Mouse (Mus musculus) thymus, postnatal 36 days (tissue): ENCODE data around the gene Sap18b.
"Not testable (repeated sequence)": the region's sequence is repeated elsewhere in the genome, so short reads cannot be mapped to it uniquely, and the experiment has no call there.

Source experiments
- DNase-seq, 2 experiments: peaks; one replicate each; pipeline ENCODE4 v3.0.0; 2022; ENCODE audit warnings: mixed read lengths in 2 of 2

Sap18b gene

GRCm38 (mm10) chr8:95825162-95825561 is at the start of gene Sap18b:
Gene Sap18b (plus strand): TSS chr8:95825346.
- DNase-seq = not testable (repeated sequence)

- DNase-seq = no peak
Measured at GRCm38 (mm10) chr8:95781085-95781484, 44.1 kb upstream of the Sap18b start.

GRCm38 (mm10) chr8:95781775-95782174 is 43.4 kb upstream of the Sap18b start:
- DNase-seq = no peak

- DNase-seq = no peak
Measured at GRCm38 (mm10) chr8:95782628-95783027, 42.5 kb upstream of the Sap18b start.

DNA sequence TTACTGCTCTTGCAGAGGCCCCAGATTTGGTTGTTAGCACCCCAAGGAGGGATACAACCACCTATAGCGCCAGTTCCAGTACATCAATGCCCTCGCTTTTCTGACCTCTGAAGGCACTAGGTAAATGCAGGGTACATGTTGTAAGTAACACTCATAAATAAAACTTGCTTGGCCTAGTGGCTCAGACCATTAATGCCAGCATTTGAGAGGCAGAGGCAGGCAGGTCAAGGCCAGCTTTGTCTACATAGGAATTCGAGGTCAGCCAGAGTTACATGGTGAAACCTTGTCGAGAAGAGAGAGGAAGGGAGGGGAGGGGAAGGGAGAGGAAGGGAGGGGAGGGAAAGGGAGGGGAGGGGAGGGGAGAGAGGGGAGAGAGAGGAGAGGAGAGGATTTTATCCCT is 39.6 kb upstream of the Sap18b start:
- DNase-seq = no peak

DNA sequence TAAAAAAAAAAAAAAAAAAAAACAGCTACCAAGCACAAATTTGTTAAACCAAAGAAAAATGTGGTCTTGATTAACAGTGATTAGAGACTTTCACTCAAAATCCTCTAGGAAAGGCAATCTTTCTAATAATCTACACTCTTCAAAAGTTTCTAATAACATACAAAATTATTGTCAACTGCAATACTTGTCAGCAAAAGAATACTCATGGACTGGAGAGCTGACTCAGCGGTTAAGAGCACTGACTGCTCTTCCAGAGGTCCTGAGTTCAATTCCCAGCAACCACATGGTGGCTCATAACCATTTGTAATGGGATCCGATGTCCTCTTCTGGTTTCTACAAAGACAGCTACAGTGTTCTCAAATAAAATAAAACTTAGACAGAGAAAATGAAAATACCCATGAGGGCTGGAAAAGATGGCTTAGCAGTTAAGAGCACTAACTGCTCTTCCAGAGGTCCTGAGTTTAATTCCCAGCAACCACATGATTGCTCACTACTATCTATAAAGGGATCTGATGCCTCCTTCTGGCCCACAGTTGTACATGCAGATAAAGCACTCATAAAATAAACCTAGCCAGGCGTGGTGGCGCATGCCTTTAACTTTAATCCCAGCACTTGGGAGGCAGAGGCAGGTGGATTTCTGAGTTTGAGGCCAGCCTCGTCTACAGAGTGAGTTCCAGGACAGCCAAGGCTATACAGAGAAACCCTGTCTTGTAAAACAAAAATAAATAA is 29.6 kb upstream of the Sap18b start:
- DNase-seq = not testable (repeated sequence)

- DNase-seq = no peak
Measured at GRCm38 (mm10) chr8:95799117-95799516, 26.0 kb upstream of the Sap18b start.

DNA sequence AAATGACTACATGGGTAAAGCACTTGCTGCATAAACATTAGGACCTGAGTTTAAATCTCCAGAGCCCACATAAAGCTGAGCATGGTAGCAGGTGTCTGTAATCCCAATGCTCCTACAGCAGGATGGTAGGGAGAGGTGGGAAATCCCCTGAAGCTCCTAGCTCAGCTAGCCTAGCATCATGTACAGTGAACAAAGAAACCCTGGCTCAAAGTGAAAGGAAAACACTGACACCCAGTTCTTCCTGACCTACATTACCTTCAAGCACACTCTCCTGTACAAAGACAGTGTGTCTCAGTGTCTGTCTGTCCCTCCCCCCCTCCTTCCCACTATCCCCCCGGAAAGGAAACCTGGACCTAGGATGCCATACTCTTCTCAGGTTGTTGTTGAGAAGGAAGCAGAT is 25.3 kb upstream of the Sap18b start:
- no peak for DNase-seq

GRCm38 (mm10) chr8:95800353-95800752 is 24.8 kb upstream of the Sap18b start:
- DNase-seq = no peak

DNA sequence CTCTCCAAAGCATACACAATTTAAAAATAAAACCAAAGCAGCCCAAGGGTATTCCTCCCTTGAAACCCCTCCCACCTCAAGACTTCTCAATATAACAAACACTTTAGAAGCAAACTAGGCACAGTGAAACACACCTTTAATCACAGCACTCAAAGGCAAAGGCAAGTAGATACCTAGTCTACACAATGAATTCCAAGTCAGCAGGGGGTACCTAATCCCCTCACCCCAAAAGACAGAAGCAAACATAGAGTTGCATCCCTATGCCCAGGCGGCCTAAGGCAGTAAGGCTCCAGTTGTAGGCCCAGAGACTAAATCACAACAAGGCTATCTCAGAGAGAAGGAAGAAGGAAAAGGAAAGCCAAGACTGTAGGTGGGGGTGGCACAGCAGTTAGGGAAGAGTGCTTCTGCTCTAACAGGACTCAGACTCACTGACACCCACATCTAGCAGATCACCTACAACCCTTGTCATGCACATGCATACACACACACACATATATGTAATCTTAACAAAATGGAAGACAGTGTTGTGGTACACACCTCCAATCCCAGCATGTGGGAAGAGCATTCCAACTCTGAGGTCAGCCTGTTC is 23.6 kb upstream of the Sap18b start:
- DNase-seq = no peak

DNA sequence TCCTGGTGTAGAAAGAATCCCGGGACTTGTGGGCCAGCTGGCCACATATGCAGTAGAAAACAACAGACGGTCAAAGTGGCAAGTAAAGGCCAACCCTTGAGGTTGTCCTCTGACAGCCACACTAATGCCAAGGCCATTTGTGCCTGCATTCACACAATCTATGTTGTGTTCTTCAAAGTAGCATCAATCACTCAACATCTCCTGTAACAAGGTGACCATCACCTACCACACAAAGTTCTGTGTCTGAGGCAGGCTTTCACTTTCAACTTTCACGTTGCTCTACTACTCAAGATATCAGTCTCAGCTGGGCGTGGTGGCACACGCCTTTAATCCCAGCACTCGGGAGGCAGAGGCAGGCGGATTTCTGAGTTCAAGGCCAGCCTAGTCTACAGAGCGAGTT is 22.9 kb upstream of the Sap18b start:
- DNase-seq = no peak

- no peak for DNase-seq
Measured at GRCm38 (mm10) chr8:95805482-95805881, 19.7 kb upstream of the Sap18b start.

- peak; percentile 70 to 84 for DNase-seq
Measured at GRCm38 (mm10) chr8:95806461-95807191, 18.5 kb upstream of the Sap18b start.

GRCm38 (mm10) chr8:95807331-95807843 is 17.8 kb upstream of the Sap18b start, which contains the start of gene Cnot1:
Gene Cnot1 (minus strand): TSS chr8:95807464.
- peak; percentile 94 to 97 for DNase-seq

DNA sequence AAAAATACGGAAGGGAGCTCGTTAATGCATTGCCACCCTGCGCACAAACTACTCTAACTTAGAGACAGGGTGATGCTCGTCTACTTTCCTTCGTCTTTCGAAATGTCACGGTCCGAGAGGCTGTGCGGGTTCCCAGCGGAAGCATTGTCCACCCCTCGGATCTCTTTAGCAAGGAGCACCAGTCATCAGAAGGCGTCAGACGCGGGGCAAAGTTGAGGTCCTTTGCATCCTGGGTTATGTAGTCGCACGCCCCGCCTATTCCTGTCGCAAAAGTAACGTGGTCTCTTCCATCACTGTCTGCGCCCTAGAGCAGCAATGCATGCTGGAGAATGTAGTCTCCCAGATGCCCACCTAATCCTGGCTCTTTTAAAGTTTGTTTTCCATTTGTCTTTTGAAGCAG is 17.3 kb upstream of the Sap18b start:
- peak; percentile 84 to 91 for DNase-seq

- no peak for DNase-seq
Measured at GRCm38 (mm10) chr8:95808631-95809030, 16.5 kb upstream of the Sap18b start.

DNA sequence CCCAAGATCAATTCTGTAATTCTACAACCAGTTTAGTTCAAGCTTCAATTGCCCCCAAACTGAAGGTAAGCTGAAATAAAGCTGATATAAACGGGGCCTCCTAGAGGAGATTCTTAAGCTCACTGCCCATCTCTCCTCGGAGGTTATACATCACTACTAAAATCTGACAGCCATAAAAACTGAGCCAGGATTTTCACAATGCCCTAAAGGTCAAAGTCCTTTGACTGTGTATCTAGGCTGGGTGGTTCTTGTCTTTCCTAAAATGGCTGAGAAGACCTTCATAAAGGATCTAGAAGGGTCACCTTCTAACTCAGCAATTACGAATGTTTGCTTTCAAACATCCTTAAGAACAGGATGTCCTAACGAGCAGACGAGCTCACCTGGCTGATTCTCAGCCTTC is 16.0 kb upstream of the Sap18b start:
- DNase-seq = no peak

GRCm38 (mm10) chr8:95810184-95810591 is 15.0 kb upstream of the Sap18b start:
- DNase-seq = peak; percentile 15 to 46

DNA sequence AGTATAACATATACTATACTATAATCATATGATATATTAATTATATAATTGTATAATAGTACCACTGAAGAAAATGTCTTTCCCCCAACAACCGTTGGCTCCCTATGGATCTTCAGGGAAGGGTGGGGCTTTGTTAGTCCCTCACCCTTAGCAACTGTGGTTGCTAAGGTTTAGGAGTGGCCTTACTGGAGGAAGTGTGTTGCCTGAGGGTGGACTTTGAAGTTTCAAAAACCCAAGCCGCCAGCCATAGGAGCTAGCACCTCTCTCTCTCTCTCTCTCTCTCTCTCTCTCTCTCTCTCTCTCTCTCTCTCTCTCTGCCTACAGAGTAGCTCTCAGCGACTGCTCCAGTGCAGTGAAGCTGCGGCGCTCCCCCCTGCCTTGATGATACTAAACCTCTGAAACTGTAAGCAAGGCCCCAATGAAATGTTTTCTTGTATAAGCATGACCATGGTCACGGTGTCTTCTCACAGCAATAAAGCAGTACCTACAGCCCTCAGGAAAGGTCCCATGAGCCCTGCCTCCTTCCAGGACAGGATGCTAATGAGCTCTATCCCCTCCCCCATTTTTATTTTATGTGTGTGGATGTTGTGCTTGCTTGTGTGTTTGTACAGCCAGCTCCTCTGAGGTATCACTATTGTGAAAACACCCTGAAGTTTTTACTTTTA is 9.0 kb upstream of the Sap18b start:
- DNase-seq = no peak

DNA sequence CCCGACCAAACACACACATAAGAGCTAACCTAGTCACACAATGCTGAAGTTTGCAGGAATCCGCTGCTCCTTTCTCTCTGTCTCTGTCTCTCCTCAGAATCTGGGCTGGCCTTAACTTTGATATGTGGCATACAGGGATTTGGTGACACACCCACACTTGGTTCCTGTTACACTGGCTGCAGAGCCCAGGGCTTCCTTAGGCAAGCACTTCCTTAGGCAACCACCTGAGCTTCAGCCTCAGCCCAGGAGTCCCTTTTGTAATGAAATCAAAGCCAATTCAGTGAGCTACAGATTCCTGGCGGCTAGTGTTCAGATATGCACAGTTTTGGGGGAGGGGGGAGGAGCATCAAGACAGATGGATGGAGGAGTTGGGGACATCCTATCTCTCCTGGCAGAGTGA is 7.5 kb upstream of the Sap18b start:
- no peak for DNase-seq

DNA sequence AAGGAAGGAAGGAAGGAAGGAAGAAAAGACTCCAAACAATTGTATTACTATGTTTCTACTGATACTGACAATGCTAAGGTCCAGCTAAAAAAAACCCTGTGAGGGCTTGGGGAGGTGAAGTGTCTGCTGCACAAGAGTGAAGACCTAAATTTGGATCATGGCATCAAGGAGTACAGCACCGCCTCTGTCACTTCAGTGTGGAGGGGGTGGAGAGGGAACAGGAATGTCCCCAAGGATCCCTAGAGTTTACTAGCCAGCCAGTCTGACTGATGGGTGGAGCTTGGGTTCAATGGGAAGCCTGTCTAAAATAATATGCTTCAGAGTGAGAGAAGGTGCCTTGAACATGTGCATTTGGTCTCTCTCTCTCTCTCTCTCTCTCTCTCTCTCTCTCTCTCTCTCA is 6.9 kb upstream of the Sap18b start:
- DNase-seq = no peak

DNA sequence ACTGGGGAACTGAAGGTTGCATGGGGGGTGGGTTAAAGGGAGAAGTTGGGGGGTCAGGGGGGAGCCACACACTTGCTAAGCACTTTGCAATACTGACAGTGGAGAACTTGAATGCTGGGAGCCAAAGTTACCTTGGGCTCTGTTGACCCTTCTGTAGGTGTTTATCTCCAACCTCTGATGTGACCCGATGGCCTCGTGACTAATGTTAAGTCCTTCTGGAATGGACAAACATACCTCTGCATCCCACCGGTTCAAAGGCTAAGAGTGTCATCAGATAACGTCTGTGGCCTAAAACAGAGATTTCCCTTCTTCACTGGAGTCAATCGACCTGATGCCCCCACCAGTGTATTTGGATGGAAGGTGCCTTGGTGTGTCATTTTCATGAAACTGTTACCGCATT is 3.9 kb upstream of the Sap18b start:
- DNase-seq = no peak

- DNase-seq = no peak
Measured at GRCm38 (mm10) chr8:95822096-95822495, 3.0 kb upstream of the Sap18b start.
